Mouse (Mus musculus) left cerebral cortex, postnatal 4 days (tissue): ENCODE measurements around the gene Stk25. TPM values are rescaled to one million over a fixed set of nuclear protein-coding genes. Genes with fewer than 3 reads are reported as not detected.
"Not testable (repeated sequence)": the region's sequence is repeated elsewhere in the genome, so short reads cannot be mapped to it uniquely, and the experiment has no call there.

Source experiments
- DNase-seq: peaks from one replicate; pipeline ENCODE4 v3.0.0-alpha.2; 2022
- intact Hi-C: fragments of 180-260 bp; cut with DNase I; formaldehyde crosslinking; loops from one replicate; pipeline ENCODE4 v1.15.1; 2025
- total RNA-seq, 2 experiments: library from RNA; stranded (reverse); gene quantifications; 2 replicates each; pipeline ENCODE4 v1.2.3; 2021

The Stk25 gene
- 100 to 1,000 TPM; 352 to 377 TPM for total RNA-seq

GRCm38 (mm10) chr1:93658559-93658958 lies at the start of gene Stk25:
Gene Stk25, minus strand, starts transcription at chr1:93658659.
- intact Hi-C loops = not testable (repeated sequence)

GRCm38 (mm10) chr1:93705389-93705788 lies 46.9 kb upstream of the Stk25 start:
- intact Hi-C loops = no loop called here
- DNase-seq = no peak

More at GRCm38 (mm10) chr1:93658559-93658958, at the start of gene Stk25:
- not testable (repeated sequence) for DNase-seq

GRCm38 (mm10) chr1:93704341-93704740 lies 45.9 kb upstream of the Stk25 start:
- intact Hi-C loops = no loop called here
- DNase-seq = peak; percentile 42

- no peak for DNase-seq
- intact Hi-C loops = no loop called here
These were observed 45.1 kb upstream of the Stk25 start for GRCm38 (mm10) chr1:93703472-93704048.

- no peak for DNase-seq
- intact Hi-C loops = no loop called here
These were observed 43.6 kb upstream of the Stk25 start for GRCm38 (mm10) chr1:93702106-93702505.

- DNase-seq = no peak
- intact Hi-C loops = no loop called here
These were observed 40.7 kb upstream of the Stk25 start for GRCm38 (mm10) chr1:93699159-93699558.

- DNase-seq = no peak
- intact Hi-C loops = no loop called here
These were observed 38.9 kb upstream of the Stk25 start for GRCm38 (mm10) chr1:93697317-93697716.

GRCm38 (mm10) chr1:93694966-93695365 lies 36.5 kb upstream of the Stk25 start:
- intact Hi-C loops = no loop called here
- no peak for DNase-seq

GRCm38 (mm10) chr1:93693943-93694342 lies 35.5 kb upstream of the Stk25 start:
- intact Hi-C loops = no loop called here
- DNase-seq = no peak

- intact Hi-C loops = no loop called here
- no peak for DNase-seq
These were observed 35.0 kb upstream of the Stk25 start for GRCm38 (mm10) chr1:93693502-93693901.

- intact Hi-C loops = no loop called here
- no peak for DNase-seq
These were observed 34.3 kb upstream of the Stk25 start for GRCm38 (mm10) chr1:93692773-93693172.

- intact Hi-C loops = no loop called here
- DNase-seq = no peak
These were observed 33.4 kb upstream of the Stk25 start for GRCm38 (mm10) chr1:93691786-93692357.

GRCm38 (mm10) chr1:93691106-93691505 lies 32.6 kb upstream of the Stk25 start:
- DNase-seq = no peak
- intact Hi-C loops = no loop called here

- DNase-seq = no peak
- intact Hi-C loops = no loop called here
These were observed 31.5 kb upstream of the Stk25 start for GRCm38 (mm10) chr1:93689901-93690496.

- peak; percentile 34 for DNase-seq
- intact Hi-C loops = no loop called here
These were observed 29.7 kb upstream of the Stk25 start for GRCm38 (mm10) chr1:93688154-93688553.

GRCm38 (mm10) chr1:93686961-93687320 lies 28.5 kb upstream of the Stk25 start:
- intact Hi-C loops = no loop called here

GRCm38 (mm10) chr1:93686245-93686960 lies 27.9 kb upstream of the Stk25 start:
- peak; percentile 71 for DNase-seq
- intact Hi-C loops = no loop called here

More at GRCm38 (mm10) chr1:93686961-93687320, 28.5 kb upstream of the Stk25 start:
- no peak for DNase-seq

- peak; percentile 94 for DNase-seq
- intact Hi-C loops = no loop called here
These were observed 27.2 kb upstream of the Stk25 start, which contains the start of gene Bok for GRCm38 (mm10) chr1:93685401-93686244. Gene Bok, plus strand, starts transcription at chr1:93685660.

- DNase-seq = no peak
- intact Hi-C loops = no loop called here
These were observed 21.6 kb upstream of the Stk25 start for GRCm38 (mm10) chr1:93679889-93680568.

GRCm38 (mm10) chr1:93678386-93678785 lies 19.9 kb upstream of the Stk25 start:
- intact Hi-C loops = no loop called here
- no peak for DNase-seq
